Mouse (Mus musculus): Measurements from ENCODE around the gene Arid1b. TPM values are rescaled to one million over a fixed set of nuclear protein-coding genes. Genes with fewer than 3 reads are reported as not detected.

Arid1b gene
- polyA plus RNA-seq, 2 experiments: 14.7 to 20.5 TPM

GRCm38 (mm10) chr17:5264783-5265182 is 270.7 kb downstream of the Arid1b start:
- ATAC-seq (ENCODE audit: low FRiP score, low read depth) (no peak), DNase-seq (ENCODE audit: low spot score) (no peak)
- Histone ChIP-seq H3K27me3 (ENCODE audit: control insufficient read depth, insufficient read depth, low read length) (no peaks in the 10 kb centered on the region), H3K36me3 (ENCODE audit: control insufficient read depth, insufficient read depth, low read length) (peaks cover 14% of the 10 kb centered on the region; the same call in 1 of the 2 replicates), H3K9ac (ENCODE audit: low read depth, low read length, severe bottlenecking) (no peak overlapping the region), H3K4me3 (replicated peaks; ENCODE audit: low read length) (no peak overlapping the region), H3K9me3 (ENCODE audit: control insufficient read depth, low read length) (no peaks in the 10 kb centered on the region), H3K4me1 (ENCODE audit: control insufficient read depth, insufficient read depth, low read length) (peaks cover 21% of the 10 kb centered on the region), H3K27ac (replicated peaks; ENCODE audit: low read depth, low read length) (no peak overlapping the region), H3K4me2 (replicated peaks; ENCODE audit: low read depth, low read length, severe bottlenecking) (no peak overlapping the region)
- WGBS: 96% methylated on average over 3 of the region's 3 CpGs
- no peak for TF ChIP-seq POLR2A (IDR thresholded peaks at IDR 0.05; ENCODE audit: borderline replicate concordance, extremely low read depth, insufficient read depth, insufficient read length)

DNA sequence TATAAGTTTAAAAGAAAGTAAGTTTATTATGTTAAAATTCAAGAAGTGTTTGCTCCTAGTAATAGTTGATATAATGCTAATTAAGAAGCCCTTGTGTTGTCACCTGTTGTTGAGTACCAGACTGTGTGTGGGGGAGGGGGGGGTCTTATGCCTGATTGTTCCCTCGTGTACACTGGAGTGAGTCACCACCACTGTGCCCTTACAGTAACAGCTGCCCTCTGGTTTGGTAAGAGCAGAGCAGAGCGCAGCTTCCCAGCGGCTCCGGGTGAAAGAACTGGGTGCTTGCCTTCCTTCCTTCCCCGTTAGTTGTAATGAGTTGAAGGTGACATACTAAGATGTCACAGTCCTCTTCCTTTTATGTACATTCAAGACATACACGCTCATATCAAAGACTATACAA is 271.5 kb downstream of the Arid1b start:
- Histone ChIP-seq H3K4me2 (replicated peaks; ENCODE audit: low read depth, low read length, severe bottlenecking) (no peak overlapping the region), H3K27me3 (ENCODE audit: control insufficient read depth, insufficient read depth, low read length) (no peaks in the 10 kb centered on the region), H3K4me3 (replicated peaks; ENCODE audit: low read length) (no peak overlapping the region), H3K9me3 (ENCODE audit: control insufficient read depth, low read length) (no peaks in the 10 kb centered on the region), H3K27ac (replicated peaks; ENCODE audit: low read depth, low read length) (no peak overlapping the region), H3K4me1 (ENCODE audit: control insufficient read depth, insufficient read depth, low read length) (peaks cover 20% of the 10 kb centered on the region), H3K36me3 (ENCODE audit: control insufficient read depth, insufficient read depth, low read length) (peaks cover 16% of the 10 kb centered on the region), H3K9ac (ENCODE audit: low read depth, low read length, severe bottlenecking) (no peak overlapping the region)
- ATAC-seq (ENCODE audit: low FRiP score, low read depth) (no peak), DNase-seq (ENCODE audit: low spot score) (no peak)
- 71% methylated on average over 6 of the region's 6 CpGs for WGBS
- TF ChIP-seq POLR2A (IDR thresholded peaks at IDR 0.05; ENCODE audit: borderline replicate concordance, extremely low read depth, insufficient read depth, insufficient read length): no peak

- Histone ChIP-seq H3K4me3 (replicated peaks; ENCODE audit: low read length) (no peak overlapping the region), H3K27me3 (ENCODE audit: control insufficient read depth, insufficient read depth, low read length) (no peaks in the 10 kb centered on the region), H3K36me3 (ENCODE audit: control insufficient read depth, insufficient read depth, low read length) (peaks cover 21% of the 10 kb centered on the region), H3K9ac (ENCODE audit: low read depth, low read length, severe bottlenecking) (no peak overlapping the region), H3K27ac (replicated peaks; ENCODE audit: low read depth, low read length) (no peak overlapping the region), H3K4me1 (ENCODE audit: control insufficient read depth, insufficient read depth, low read length) (peaks cover 2% of the 10 kb centered on the region; the same call in 1 of the 2 replicates), H3K4me2 (replicated peaks; ENCODE audit: low read depth, low read length, severe bottlenecking) (no peak overlapping the region), H3K9me3 (ENCODE audit: control insufficient read depth, low read length) (no peaks in the 10 kb centered on the region)
- ATAC-seq (ENCODE audit: low FRiP score, low read depth) (no peak), DNase-seq (ENCODE audit: low spot score) (no peak)
- no peak for TF ChIP-seq POLR2A (IDR thresholded peaks at IDR 0.05; ENCODE audit: borderline replicate concordance, extremely low read depth, insufficient read depth, insufficient read length)
- 84% methylated on average over 6 of the region's 6 CpGs for WGBS
Observed at GRCm38 (mm10) chr17:5267747-5268146, 273.6 kb downstream of the Arid1b start.

- 86% methylated on average over 10 of the region's 10 CpGs for WGBS
- Histone ChIP-seq H3K27me3 (ENCODE audit: control insufficient read depth, insufficient read depth, low read length) (no peaks in the 10 kb centered on the region), H3K27ac (replicated peaks; ENCODE audit: low read depth, low read length) (no peak overlapping the region), H3K9me3 (ENCODE audit: control insufficient read depth, low read length) (no peaks in the 10 kb centered on the region), H3K36me3 (ENCODE audit: control insufficient read depth, insufficient read depth, low read length) (peaks cover 21% of the 10 kb centered on the region), H3K4me3 (replicated peaks; ENCODE audit: low read length) (no peak overlapping the region), H3K9ac (ENCODE audit: low read depth, low read length, severe bottlenecking) (no peak overlapping the region), H3K4me1 (ENCODE audit: control insufficient read depth, insufficient read depth, low read length) (0 out of 2 replicates have a peak, but pooled peaks cover 4% of the 10 kb centered on the region), H3K4me2 (replicated peaks; ENCODE audit: low read depth, low read length, severe bottlenecking) (no peak overlapping the region)
- TF ChIP-seq POLR2A (IDR thresholded peaks at IDR 0.05; ENCODE audit: borderline replicate concordance, extremely low read depth, insufficient read depth, insufficient read length): no peak
- ATAC-seq (ENCODE audit: low FRiP score, low read depth) (no peak), DNase-seq (ENCODE audit: low spot score) (no peak)
Observed at GRCm38 (mm10) chr17:5269302-5269701, 275.2 kb downstream of the Arid1b start.

GRCm38 (mm10) chr17:5269774-5270173 is 275.6 kb downstream of the Arid1b start:
- H3K4me1 ChIP-seq (ENCODE audit: control insufficient read depth, insufficient read depth, low read length): 0 out of 2 replicates have a peak, but pooled peaks cover 4% of the 10 kb centered on the region
- H3K9me3 ChIP-seq (ENCODE audit: control insufficient read depth, low read length): no peaks in the 10 kb centered on the region
- no peak for ATAC-seq (ENCODE audit: low FRiP score, low read depth)
- no peak overlapping the region for H3K4me2 ChIP-seq (replicated peaks; ENCODE audit: low read depth, low read length, severe bottlenecking)
- TF ChIP-seq POLR2A (IDR thresholded peaks at IDR 0.05; ENCODE audit: borderline replicate concordance, extremely low read depth, insufficient read depth, insufficient read length): no peak
- no peak for DNase-seq (ENCODE audit: low spot score)
- H3K9ac ChIP-seq (ENCODE audit: low read depth, low read length, severe bottlenecking): no peak overlapping the region
- H3K27me3 ChIP-seq (ENCODE audit: control insufficient read depth, insufficient read depth, low read length): no peaks in the 10 kb centered on the region
- no peak overlapping the region for H3K27ac ChIP-seq (replicated peaks; ENCODE audit: low read depth, low read length)
- no peak overlapping the region for H3K4me3 ChIP-seq (replicated peaks; ENCODE audit: low read length)
- WGBS: 91% methylated on average over 16 of the region's 16 CpGs
- H3K36me3 ChIP-seq (ENCODE audit: control insufficient read depth, insufficient read depth, low read length): peaks cover 21% of the 10 kb centered on the region

DNA sequence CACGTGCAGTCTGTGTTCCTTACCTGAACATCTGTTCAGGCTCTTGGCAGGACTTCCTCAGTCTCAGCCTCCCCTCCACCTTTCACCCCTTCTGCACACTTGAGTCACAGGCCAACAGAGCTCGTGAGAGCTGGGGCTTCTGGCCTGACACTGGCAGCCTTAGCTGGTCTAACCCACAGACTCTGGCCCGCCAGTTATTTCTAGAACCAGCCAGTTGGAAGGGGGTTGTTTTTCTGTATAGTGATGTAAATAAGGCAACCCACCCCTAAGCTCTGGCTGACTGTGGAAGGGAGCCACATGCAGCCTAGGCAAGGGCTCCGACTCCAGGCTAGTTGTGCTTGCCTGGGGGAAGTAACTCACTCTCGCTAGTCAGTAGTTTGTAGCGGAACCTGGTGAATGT is 276.7 kb downstream of the Arid1b start:
- H3K9me3 ChIP-seq (ENCODE audit: control insufficient read depth, low read length): no peaks in the 10 kb centered on the region
- TF ChIP-seq POLR2A (IDR thresholded peaks at IDR 0.05; ENCODE audit: borderline replicate concordance, extremely low read depth, insufficient read depth, insufficient read length): no peak
- H3K36me3 ChIP-seq (ENCODE audit: control insufficient read depth, insufficient read depth, low read length): peaks cover 21% of the 10 kb centered on the region
- H3K9ac ChIP-seq (ENCODE audit: low read depth, low read length, severe bottlenecking): no peak overlapping the region
- no peak overlapping the region for H3K4me2 ChIP-seq (replicated peaks; ENCODE audit: low read depth, low read length, severe bottlenecking)
- H3K4me3 ChIP-seq (replicated peaks; ENCODE audit: low read length): no peak overlapping the region
- WGBS: 80% methylated on average over 6 of the region's 6 CpGs
- no peaks in the 10 kb centered on the region for H3K27me3 ChIP-seq (ENCODE audit: control insufficient read depth, insufficient read depth, low read length)
- DNase-seq (ENCODE audit: low spot score) (no peak), ATAC-seq (ENCODE audit: low FRiP score, low read depth) (no peak)
- 0 out of 2 replicates have a peak, but pooled peaks cover 4% of the 10 kb centered on the region for H3K4me1 ChIP-seq (ENCODE audit: control insufficient read depth, insufficient read depth, low read length)
- H3K27ac ChIP-seq (replicated peaks; ENCODE audit: low read depth, low read length): no peak overlapping the region

All from limb, embryonic 14.5 days (tissue).